Mouse (Mus musculus) frontal cortex, postnatal 36 days (tissue): ENCODE results near the gene Fhl4.
A peak's percentile ranks its signal among the peaks of the same experiment; 100 is the strongest.

Source experiments
- DNase-seq, 2 experiments: peaks; one replicate each; pipeline ENCODE4 v3.0.0; 2022; ENCODE audit warnings: low spot score in 2 of 2

The Fhl4 gene

DNA sequence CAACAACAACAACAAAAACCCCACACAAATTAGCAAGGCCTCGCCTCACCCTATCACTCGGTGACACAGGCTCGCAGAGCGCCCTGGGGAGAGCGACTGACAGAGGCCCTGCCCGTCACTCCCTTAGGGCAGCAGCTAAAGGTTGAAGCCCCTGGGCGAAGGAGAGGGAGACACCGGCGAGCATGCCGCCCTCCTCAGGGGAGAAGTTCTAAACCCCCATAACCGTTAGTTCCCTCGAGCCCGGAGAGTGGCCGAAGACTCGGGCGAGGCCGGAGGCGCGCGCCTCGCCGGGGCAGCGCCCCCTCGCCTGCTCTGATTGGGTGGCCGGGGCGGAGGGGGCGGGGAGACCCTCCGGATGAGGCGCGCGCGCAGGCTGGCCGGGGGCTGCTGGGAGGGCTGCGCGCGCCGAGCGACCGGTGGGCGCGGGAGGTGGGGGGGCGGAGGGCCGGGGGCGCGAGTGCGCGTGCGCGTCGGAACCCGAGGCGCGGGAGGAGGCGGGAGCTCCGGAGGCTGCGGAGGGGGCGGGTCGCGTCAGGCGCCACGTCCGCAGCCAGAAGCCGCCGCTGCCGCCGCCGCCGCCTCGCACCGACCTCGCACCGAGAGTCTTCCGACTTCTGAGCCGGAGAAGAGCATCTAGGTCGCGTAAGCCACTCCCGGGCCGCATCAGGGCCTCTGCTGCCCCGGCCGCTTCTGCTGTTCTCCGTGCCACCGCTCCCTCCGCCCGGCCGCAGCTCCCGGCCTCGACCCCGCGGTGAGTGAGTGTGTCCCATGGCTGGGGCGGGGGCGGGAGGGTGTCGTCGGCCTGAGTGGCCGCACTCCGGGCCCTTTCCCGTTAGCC lies at the start of gene Fhl4, which contains the start of gene Tmem263:
Fhl4 (minus strand) TSS at position 249 of the 838 bp plus-strand sequence.
Tmem263 (plus strand) TSS at position 381 of the 838 bp plus-strand sequence.
- DNase-seq, result peak; percentile 57 to 62

GRCm38 (mm10) chr10:85149226-85149625 lies 46.9 kb upstream of the Fhl4 start:
- DNase-seq, result no peak

GRCm38 (mm10) chr10:85146282-85146681 lies 44.0 kb upstream of the Fhl4 start:
- DNase-seq, result no peak

- no peak for DNase-seq
These were observed 39.2 kb upstream of the Fhl4 start for GRCm38 (mm10) chr10:85141465-85141864.

DNA sequence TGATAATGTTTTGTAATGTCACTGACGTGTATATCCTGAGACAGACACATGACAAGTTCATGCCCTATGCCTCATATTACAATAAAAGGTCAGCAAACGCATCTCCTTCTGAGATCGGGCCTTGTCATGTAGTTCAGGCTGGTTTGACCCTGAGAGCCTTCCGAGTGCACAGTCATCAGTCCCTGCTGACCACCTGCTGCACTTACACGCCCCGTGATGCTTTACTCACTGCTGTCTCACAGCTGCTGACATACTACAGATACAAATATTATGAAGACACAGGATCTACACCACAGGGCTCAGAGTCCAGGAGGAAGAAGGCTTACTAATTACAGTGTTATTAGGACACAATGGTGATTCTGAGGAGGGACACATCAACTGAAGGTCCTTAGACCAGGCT lies 34.3 kb upstream of the Fhl4 start:
- no peak for DNase-seq

DNA sequence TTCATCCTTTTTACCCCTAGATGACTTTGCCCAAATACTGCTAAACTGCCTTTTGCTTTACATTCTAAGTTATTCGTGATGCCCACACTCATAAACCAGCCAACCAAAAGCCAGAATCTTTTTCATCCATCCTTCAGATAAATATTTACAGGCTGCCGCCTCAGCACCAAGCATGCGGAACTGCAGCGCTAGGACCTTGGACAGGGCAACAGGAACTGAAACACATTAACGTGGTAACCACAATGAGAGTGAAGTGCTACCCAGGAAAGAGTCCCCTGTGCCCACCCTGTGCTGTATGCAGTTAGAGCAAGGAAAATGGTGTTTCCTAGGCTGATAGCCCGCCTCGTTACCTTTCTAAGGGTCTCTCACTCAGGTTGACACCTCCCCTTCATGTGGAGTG lies 26.2 kb upstream of the Fhl4 start:
- DNase-seq, result no peak

DNA sequence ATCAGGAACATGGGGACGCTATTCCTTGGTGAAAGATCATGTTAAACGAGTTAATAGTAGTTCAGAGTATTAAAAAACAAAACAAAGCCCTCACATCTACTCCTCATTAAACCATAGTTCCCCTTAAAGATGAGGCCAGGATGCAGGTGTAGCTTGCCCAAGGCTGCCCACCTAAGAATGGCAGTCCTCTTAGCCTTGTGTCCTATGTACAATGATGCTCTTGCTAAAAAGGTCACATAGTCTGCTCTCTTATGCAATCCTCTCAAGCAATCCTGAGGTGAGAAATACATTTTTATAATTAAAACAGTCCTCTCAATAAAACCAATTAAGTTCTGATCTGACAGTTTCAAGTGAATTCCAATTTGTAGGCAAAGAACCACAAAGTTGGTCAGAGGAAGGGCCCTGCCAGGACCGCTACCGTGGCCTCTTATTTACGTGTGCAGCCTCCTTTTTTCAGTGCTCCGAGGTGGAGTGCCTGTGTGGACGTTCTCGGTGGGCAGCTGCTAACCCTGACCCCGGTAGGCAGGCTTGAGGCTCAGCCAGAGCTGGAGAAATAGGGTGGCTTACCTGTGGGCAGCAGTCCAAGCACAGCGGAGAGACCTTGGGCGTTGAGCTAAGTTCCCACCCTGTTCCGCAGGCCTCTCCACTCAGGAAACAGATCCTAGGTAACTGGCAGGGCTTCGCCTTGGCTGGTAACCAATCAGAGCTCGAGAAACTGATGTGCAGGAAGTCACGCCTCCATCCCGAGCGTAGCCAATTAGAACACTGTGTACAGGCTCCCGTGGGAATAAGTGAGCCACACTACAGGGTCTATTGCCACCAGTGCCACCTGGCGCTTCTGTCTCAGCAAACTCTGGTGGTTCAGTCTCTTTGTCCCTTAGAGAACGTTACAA lies 25.3 kb upstream of the Fhl4 start, which contains the start of gene Mterf2:
Mterf2 (minus strand) TSS at position 633 of the 893 bp plus-strand sequence.
- peak; percentile 95 to 98 for DNase-seq

- DNase-seq, result no peak
These were observed 22.9 kb upstream of the Fhl4 start for GRCm38 (mm10) chr10:85125184-85125583.

DNA sequence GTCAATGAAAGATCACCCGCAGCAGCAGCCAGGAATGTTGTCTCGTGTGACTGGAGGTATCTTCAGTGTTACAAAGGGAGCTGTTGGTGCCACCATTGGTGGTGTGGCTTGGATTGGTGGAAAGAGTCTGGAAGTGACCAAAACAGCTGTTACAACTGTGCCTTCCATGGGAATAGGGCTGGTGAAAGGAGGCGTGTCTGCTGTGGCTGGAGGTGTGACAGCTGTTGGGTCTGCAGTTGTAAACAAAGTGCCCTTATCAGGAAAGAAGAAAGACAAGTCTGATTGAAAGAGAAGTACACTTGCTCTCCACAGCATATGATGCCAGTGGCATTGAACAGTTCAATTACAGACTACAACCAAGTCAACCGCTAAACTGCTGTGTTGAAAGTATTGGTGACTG lies 12.1 kb upstream of the Fhl4 start:
- DNase-seq, result no peak

DNA sequence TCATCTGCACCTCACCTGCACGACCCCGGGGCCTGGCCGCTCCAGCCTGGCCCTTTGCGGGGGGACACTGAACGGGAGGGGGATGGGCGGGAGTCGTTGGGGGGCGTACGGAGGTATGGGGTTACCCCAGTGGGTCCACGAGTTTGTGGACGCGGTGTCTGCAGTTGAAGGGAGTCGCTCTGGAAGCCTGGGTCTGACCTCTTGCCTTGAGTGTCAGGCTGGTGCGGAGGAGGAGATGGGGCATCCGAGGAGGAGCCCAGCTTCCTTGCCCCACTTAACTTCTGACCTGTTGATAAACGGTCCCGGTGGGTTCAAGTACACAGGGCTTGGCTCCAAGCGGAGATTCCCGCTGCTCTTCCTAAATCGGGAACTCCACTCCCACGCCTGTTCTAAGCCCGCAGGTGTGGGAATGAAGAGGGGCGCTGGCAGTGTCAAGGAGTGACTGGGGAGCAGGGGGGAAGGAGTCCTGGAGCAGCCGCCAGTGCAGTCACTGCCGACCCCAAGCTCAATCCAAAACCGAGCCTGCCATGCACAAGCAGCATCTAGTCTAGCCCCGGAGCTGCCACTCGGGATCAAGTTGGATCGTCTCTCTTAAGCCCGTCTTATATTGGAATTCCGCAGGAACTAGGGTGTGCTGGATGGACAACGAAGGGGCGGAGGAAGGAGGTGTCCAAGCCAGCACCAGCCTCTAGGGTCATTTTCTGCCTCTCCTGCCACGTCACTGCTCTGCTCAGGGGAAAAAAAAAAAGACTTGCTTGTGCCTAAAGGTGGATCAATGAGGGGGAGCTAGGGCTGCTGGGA lies 990 bp upstream of the Fhl4 start:
- peak; percentile 16 to 40 for DNase-seq

GRCm38 (mm10) chr10:85101841-85102240 lies 454 bp downstream of the Fhl4 start:
- DNase-seq, result peak in 1 of 2 experiments; percentile 10

DNA sequence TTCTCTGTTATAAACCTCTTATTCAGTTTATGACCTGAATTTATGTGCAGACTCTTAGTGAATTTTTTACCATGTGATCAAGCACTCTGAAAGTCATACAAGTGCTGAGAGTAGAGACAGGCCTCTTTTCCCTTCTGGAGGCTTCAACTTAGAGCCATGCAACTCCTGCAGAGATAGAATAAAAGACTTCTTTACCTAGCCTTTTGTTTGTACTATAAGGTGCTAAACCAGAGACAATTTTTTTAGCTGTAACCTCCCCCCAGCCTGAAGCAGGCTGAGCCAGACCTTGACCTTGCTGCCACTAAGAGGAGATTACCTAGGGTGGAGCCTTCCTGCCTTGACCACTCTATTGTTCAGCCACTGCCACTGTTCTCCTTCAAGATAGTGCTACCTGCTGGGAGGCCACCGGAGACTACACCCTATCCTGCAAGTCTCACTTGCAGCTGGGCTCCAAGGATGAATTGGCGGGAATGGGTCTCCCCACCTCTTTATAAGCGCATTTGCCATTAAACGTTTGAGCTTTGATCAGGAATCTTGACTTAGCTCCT lies 30.6 kb downstream of the Fhl4 start:
- no peak for DNase-seq

DNA sequence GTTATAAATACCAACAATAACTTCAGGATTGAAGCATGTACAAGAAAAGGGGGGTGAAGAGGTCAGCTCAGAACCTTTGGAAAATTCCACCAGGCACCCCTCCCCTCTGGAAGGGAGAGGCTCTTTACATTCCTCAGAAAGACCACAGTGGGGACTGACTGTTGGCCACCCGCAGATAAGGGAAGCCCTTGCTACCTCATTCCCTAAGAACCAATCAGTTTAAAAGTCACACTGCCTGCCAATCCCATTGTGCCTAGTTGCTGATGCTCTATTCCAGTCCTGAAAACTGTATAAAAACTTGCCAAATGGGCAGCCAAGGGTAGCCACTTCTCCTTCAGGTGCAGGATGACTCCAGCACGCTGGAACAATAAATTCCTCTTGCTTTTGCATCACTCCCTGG lies 47.4 kb downstream of the Fhl4 start:
- DNase-seq, result no peak

DNA sequence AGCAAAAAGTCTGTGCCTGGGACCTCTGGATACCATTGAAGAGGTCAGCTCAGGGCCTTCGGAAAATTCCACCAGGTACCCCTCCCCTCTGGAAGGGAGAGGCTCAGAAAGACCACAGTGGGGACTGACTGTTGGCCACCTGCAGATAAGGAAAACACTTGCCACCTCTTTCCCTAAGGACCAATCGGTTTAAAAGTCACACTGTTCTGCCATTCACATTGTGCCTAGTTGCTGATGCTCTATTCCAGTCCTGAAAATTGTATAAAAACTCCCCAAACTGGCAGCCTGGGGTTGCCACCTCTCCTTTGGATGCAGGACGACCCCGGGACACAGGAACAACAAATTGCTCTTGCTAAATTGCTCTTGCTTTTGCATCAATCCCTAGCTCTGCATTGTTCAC lies 49.8 kb downstream of the Fhl4 start:
- DNase-seq, result no peak

GRCm38 (mm10) chr10:85050668-85051208 lies 51.6 kb downstream of the Fhl4 start:
- no peak for DNase-seq

GRCm38 (mm10) chr10:85048008-85048407 lies 54.3 kb downstream of the Fhl4 start:
- DNase-seq, result no peak

DNA sequence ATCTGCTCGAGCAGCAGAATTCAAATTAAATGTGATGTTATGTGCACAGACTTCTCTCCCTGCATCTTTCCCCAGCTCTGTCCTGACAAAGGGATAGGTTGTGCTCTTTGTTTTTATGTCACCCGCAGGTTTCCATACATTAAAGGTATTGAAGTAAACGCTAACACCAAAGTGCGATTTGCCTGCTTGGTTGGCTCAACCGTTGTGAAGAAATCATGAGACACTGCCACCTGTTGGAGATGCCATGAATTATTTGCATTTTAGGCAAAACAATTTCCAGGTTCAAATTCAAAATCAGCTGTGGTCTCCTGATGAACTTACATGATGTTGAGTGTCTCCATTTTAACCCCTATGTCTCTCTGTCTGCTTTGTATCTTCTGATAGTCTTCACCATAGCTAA lies 55.7 kb downstream of the Fhl4 start:
- DNase-seq, result peak in 1 of 2 experiments; percentile 39
